Mouse (Mus musculus): ENCODE results near the gene Pipox. TPM values are rescaled to one million over a fixed set of nuclear protein-coding genes. Genes with fewer than 3 reads are reported as not detected.

The Pipox gene
- total and polyA plus RNA-seq, 2 experiments: 222 to 251 TPM

- Histone ChIP-seq H3K27ac (replicated peaks; ENCODE audit: insufficient read depth, low read depth, low read length) (no peak overlapping the region), H3K79me2 (ENCODE audit: control insufficient read depth, insufficient read depth, low read length) (peaks cover 12% of the 10 kb centered on the region; the same call in 1 of the 2 replicates), H3K36me3 (ENCODE audit: control insufficient read depth, insufficient read depth, low read length) (no peaks in the 10 kb centered on the region), H3K4me1 (ENCODE audit: control insufficient read depth, insufficient read depth, low read length) (peaks cover 22% of the 10 kb centered on the region), H3K9ac (ENCODE audit: low read depth, low read length) (no peak overlapping the region), H3K27me3 (ENCODE audit: control insufficient read depth, insufficient read depth, low read length) (no peaks in the 10 kb centered on the region), H3K4me3 (ENCODE audit: insufficient read depth, low read depth, low read length) (no peak overlapping the region)
- TF ChIP-seq POLR2A (IDR thresholded peaks at IDR 0.05; ENCODE audit: extremely low read depth, insufficient read depth, low read length) (no peak), CTCF (IDR thresholded peaks at IDR 0.05; ENCODE audit: low read depth, low read length) (no peak)
- 70% methylated on average over 23 of the region's 23 CpGs for WGBS
- no peak for DNase-seq (ENCODE audit: extremely low read depth, low read depth, low spot score)
Observed at GRCm38 (mm10) chr11:77896820-77897805, 3.2 kb upstream of the Pipox start.

GRCm38 (mm10) chr11:77896480-77896819 is 2.6 kb upstream of the Pipox start:
- Histone ChIP-seq H3K79me2 (ENCODE audit: control insufficient read depth, insufficient read depth, low read length) (peaks cover 15% of the 10 kb centered on the region; the same call in 1 of the 2 replicates), H3K4me3 (ENCODE audit: insufficient read depth, low read depth, low read length) (no peak overlapping the region), H3K36me3 (ENCODE audit: control insufficient read depth, insufficient read depth, low read length) (no peaks in the 10 kb centered on the region), H3K27ac (replicated peaks; ENCODE audit: insufficient read depth, low read depth, low read length) (no peak overlapping the region), H3K27me3 (ENCODE audit: control insufficient read depth, insufficient read depth, low read length) (no peaks in the 10 kb centered on the region), H3K9ac (ENCODE audit: low read depth, low read length) (no peak overlapping the region), H3K4me1 (ENCODE audit: control insufficient read depth, insufficient read depth, low read length) (peaks cover 21% of the 10 kb centered on the region)
- TF ChIP-seq CTCF (IDR thresholded peaks at IDR 0.05; ENCODE audit: low read depth, low read length) (no peak), POLR2A (IDR thresholded peaks at IDR 0.05; ENCODE audit: extremely low read depth, insufficient read depth, low read length) (no peak)
- WGBS: 69% methylated on average over 6 of the region's 6 CpGs
- no peak for DNase-seq (ENCODE audit: extremely low read depth, low read depth, low spot score)

- Histone ChIP-seq H3K27ac (replicated peaks; ENCODE audit: insufficient read depth, low read depth, low read length) (no peak overlapping the region), H3K36me3 (ENCODE audit: control insufficient read depth, insufficient read depth, low read length) (peaks cover 3% of the 10 kb centered on the region; the same call in 1 of the 2 replicates), H3K79me2 (ENCODE audit: control insufficient read depth, insufficient read depth, low read length) (peaks cover 15% of the 10 kb centered on the region; the same call in 1 of the 2 replicates), H3K9ac (ENCODE audit: low read depth, low read length) (no peak overlapping the region), H3K4me3 (ENCODE audit: insufficient read depth, low read depth, low read length) (no peak overlapping the region), H3K27me3 (ENCODE audit: control insufficient read depth, insufficient read depth, low read length) (no peaks in the 10 kb centered on the region), H3K4me1 (ENCODE audit: control insufficient read depth, insufficient read depth, low read length) (peaks cover 20% of the 10 kb centered on the region)
- no peak for TF ChIP-seq CTCF (IDR thresholded peaks at IDR 0.05; ENCODE audit: low read depth, low read length)
- no peak for DNase-seq (ENCODE audit: extremely low read depth, low read depth, low spot score)
- WGBS: 88% methylated on average over 9 of the region's 9 CpGs
Observed at GRCm38 (mm10) chr11:77896011-77896410, 2.1 kb upstream of the Pipox start.

DNA sequence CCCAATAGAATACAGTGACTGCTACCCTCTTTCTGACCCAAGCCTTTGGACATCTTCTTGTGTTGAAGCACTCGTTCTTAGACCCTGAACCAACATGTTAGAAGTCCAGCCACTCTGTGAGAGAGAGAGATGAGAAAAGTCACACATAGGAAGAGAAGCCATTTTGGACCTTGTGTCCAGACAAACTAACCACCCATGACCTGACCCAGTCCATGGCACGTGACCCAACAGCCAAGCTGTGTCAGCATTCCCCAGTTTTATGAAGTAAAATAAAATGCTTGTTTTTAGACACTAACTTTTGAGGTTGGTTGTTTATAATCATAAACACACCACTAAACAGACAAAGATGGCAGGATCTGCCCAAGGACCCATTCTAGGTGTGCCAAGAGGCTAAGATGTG is 1.1 kb upstream of the Pipox start:
- 53% methylated on average over 2 of the region's 2 CpGs for WGBS
- peak overlapping the region; percentile 60 for H3K27ac ChIP-seq (replicated peaks; ENCODE audit: insufficient read depth, low read depth, low read length)
- no peak for TF ChIP-seq POLR2A (IDR thresholded peaks at IDR 0.05; ENCODE audit: extremely low read depth, insufficient read depth, low read length)
- TF ChIP-seq CTCF (IDR thresholded peaks at IDR 0.05; ENCODE audit: low read depth, low read length): no peak

GRCm38 (mm10) chr11:77893283-77893682 is 613 bp downstream of the Pipox start:
- peak overlapping the region; percentile 93 for H3K27ac ChIP-seq (replicated peaks; ENCODE audit: insufficient read depth, low read depth, low read length)
- DNase-seq (ENCODE audit: extremely low read depth, low read depth, low spot score): no peak
- peak overlapping the region; percentile 86 for H3K9ac ChIP-seq (ENCODE audit: low read depth, low read length)
- H3K27me3 ChIP-seq (ENCODE audit: control insufficient read depth, insufficient read depth, low read length): no peaks in the 10 kb centered on the region
- H3K4me3 ChIP-seq (ENCODE audit: insufficient read depth, low read depth, low read length): peak overlapping the region; percentile 67
- no peak for TF ChIP-seq POLR2A (IDR thresholded peaks at IDR 0.05; ENCODE audit: extremely low read depth, insufficient read depth, low read length)
- TF ChIP-seq CTCF (IDR thresholded peaks at IDR 0.05; ENCODE audit: low read depth, low read length): no peak
- H3K4me1 ChIP-seq (ENCODE audit: control insufficient read depth, insufficient read depth, low read length): peaks cover 19% of the 10 kb centered on the region
- peaks cover 15% of the 10 kb centered on the region; the same call in 1 of the 2 replicates for H3K79me2 ChIP-seq (ENCODE audit: control insufficient read depth, insufficient read depth, low read length)
- WGBS: 24% methylated on average over 6 of the region's 6 CpGs
- H3K36me3 ChIP-seq (ENCODE audit: control insufficient read depth, insufficient read depth, low read length): peaks cover 12% of the 10 kb centered on the region; the same call in 1 of the 2 replicates

More for the DNA sequence above, 1.1 kb upstream of the Pipox start:
- DNase-seq (ENCODE audit: extremely low read depth, low read depth, low spot score): peak; percentile 43
- no peaks in the 10 kb centered on the region for H3K27me3 ChIP-seq (ENCODE audit: control insufficient read depth, insufficient read depth, low read length)
- H3K4me3 ChIP-seq (ENCODE audit: insufficient read depth, low read depth, low read length): no peak overlapping the region
- peaks cover 23% of the 10 kb centered on the region for H3K4me1 ChIP-seq (ENCODE audit: control insufficient read depth, insufficient read depth, low read length)
- no peak overlapping the region for H3K9ac ChIP-seq (ENCODE audit: low read depth, low read length)
- H3K36me3 ChIP-seq (ENCODE audit: control insufficient read depth, insufficient read depth, low read length): peaks cover 8% of the 10 kb centered on the region; the same call in 1 of the 2 replicates
- H3K79me2 ChIP-seq (ENCODE audit: control insufficient read depth, insufficient read depth, low read length): peaks cover 15% of the 10 kb centered on the region; the same call in 1 of the 2 replicates

Data from liver, adult 2 months (tissue).